Mouse (Mus musculus) MEL (cell line): ENCODE data around the gene Nfix. TPM values are rescaled to one million over a fixed set of nuclear protein-coding genes. Genes with fewer than 3 reads are reported as not detected.

Experiments
- DNase-seq: peaks from one replicate; pipeline ENCODE4 v3.0.0; 2011; ENCODE audit warnings: low read depth, low spot score
- H3K27ac ChIP-seq: 2 replicates; pipeline ENCODE4 v1.5.1; 2012; ENCODE audit warnings: low read depth, mild to moderate bottlenecking, control low read depth, low read length, moderate library complexity; ENCODE audit not compliant: control insufficient read depth
- H3K27me3 ChIP-seq, 2 experiments: fragments of 150-350 bp in 1 of 2; sonication (generic) in 1 of 2; 2 replicates each; pipeline ENCODE4 v1.6.1; 2012; ENCODE audit warnings: low read length in 2 of 2, mild to moderate bottlenecking in 2 of 2, improper control_type of control experiment in 1 of 2, moderate library complexity in 1 of 2; ENCODE audit not compliant: insufficient read depth in 2 of 2, control insufficient read depth in 1 of 2
- H3K36me3 ChIP-seq, 2 experiments: 2 replicates each; pipeline ENCODE4 v1.6.1; 2012 to 2014; ENCODE audit warnings: low read length in 2 of 2, improper control_type of control experiment in 1 of 2, inconsistent platforms in 1 of 2, mild to moderate bottlenecking in 1 of 2; ENCODE audit not compliant: insufficient read depth in 2 of 2, control insufficient read depth in 1 of 2
- H3K4me1 ChIP-seq, 2 experiments: fragments of 150-350 bp in 1 of 2; sonication (generic) in 1 of 2; 2 replicates each; pipeline ENCODE4 v1.6.1; 2012; ENCODE audit warnings: low read length in 2 of 2, improper control_type of control experiment in 1 of 2, mild to moderate bottlenecking in 1 of 2; ENCODE audit not compliant: insufficient read depth in 2 of 2, control insufficient read depth in 1 of 2
- H3K4me3 ChIP-seq, 2 experiments: fragments of 150-350 bp in 1 of 2; sonication (generic) in 1 of 2; 2 replicates each; pipeline ENCODE4 v1.5.1; 2012; ENCODE audit warnings: low read depth in 2 of 2, low read length in 2 of 2, mild to moderate bottlenecking in 2 of 2, moderate library complexity in 2 of 2, control low read depth in 1 of 2, improper control_type of control experiment in 1 of 2; ENCODE audit not compliant: control insufficient read depth in 1 of 2, insufficient read depth in 1 of 2
- H3K79me2 ChIP-seq: 2 replicates; pipeline ENCODE4 v1.6.1; 2012; ENCODE audit warnings: mild to moderate bottlenecking, low read length, moderate library complexity; ENCODE audit not compliant: control insufficient read depth, poor library complexity, insufficient read depth
- H3K9ac ChIP-seq: 2 replicates; pipeline ENCODE4 v1.6.1; 2012; ENCODE audit warnings: low read depth, mild to moderate bottlenecking, control low read depth, low read length, moderate library complexity; ENCODE audit not compliant: control insufficient read depth, poor library complexity, severe bottlenecking
- H3K9me3 ChIP-seq: fragments of 150-350 bp; sonication (generic); replicated peaks from 2 replicates; pipeline ENCODE4 v1.6.1; 2012; ENCODE audit warnings: mild to moderate bottlenecking, low read length, improper control_type of control experiment, moderate library complexity; ENCODE audit not compliant: insufficient read depth
- CHD1 ChIP-seq: IDR thresholded peaks from 2 replicates; pipeline ENCODE4 v1.6.1; 2012; ENCODE audit warnings: low read depth, mild to moderate bottlenecking, inconsistent platforms, low read length, improper control_type of control experiment
- CTCF ChIP-seq, 3 experiments: IDR thresholded peaks in 2 of 3; conservative IDR thresholded peaks in 1 of 3; 2 replicates each; pipeline ENCODE4 v1.5.1; 2011 to 2012; ENCODE audit warnings: low read length in 3 of 3, low read depth in 2 of 3, mild to moderate bottlenecking in 2 of 3, improper control_type of control experiment in 1 of 3, inconsistent platforms in 1 of 3, mixed read lengths in 1 of 3, moderate library complexity in 1 of 3; ENCODE audit not compliant: control insufficient read depth in 1 of 3, insufficient read depth in 1 of 3, poor library complexity in 1 of 3, severe bottlenecking in 1 of 3
- E2F4 ChIP-seq: IDR thresholded peaks from 2 replicates; pipeline ENCODE4 v1.6.1; 2011; ENCODE audit warnings: low read depth, low read length, improper control_type of control experiment, borderline replicate concordance
- ELF1 ChIP-seq: IDR thresholded peaks from 2 replicates; pipeline ENCODE4 v1.6.1; 2014; ENCODE audit warnings: low read depth, mild to moderate bottlenecking, inconsistent platforms, low read length, improper control_type of control experiment, moderate library complexity
- GATA1 ChIP-seq: IDR thresholded peaks from 2 replicates; pipeline ENCODE4 v1.6.1; 2011; ENCODE audit warnings: low read depth, low read length, improper control_type of control experiment
- HCFC1 ChIP-seq: IDR thresholded peaks from 2 replicates; pipeline ENCODE4 v1.6.1; 2012; ENCODE audit warnings: low read depth, mild to moderate bottlenecking, inconsistent platforms, low read length, improper control_type of control experiment, moderate library complexity
- JUND ChIP-seq: IDR thresholded peaks from 2 replicates; pipeline ENCODE4 v1.6.1; 2011; ENCODE audit warnings: low read depth, mild to moderate bottlenecking, improper control_type of control experiment, low read length
- MAFK ChIP-seq: IDR thresholded peaks from 2 replicates; pipeline ENCODE4 v1.6.1; 2011; ENCODE audit warnings: low read depth, mild to moderate bottlenecking, low read length, improper control_type of control experiment, borderline replicate concordance
- MAX ChIP-seq: IDR thresholded peaks from 2 replicates; pipeline ENCODE4 v1.6.1; 2011; ENCODE audit warnings: low read length, improper control_type of control experiment
- MAZ ChIP-seq: IDR thresholded peaks from 2 replicates; pipeline ENCODE4 v1.6.1; 2012; ENCODE audit warnings: low read depth, mild to moderate bottlenecking, inconsistent platforms, low read length, improper control_type of control experiment
- MYC ChIP-seq: IDR thresholded peaks from 2 replicates; pipeline ENCODE4 v1.6.1; 2011; ENCODE audit warnings: low read depth, mild to moderate bottlenecking, low read length, improper control_type of control experiment, moderate library complexity
- POLR2AphosphoS5 ChIP-seq: IDR thresholded peaks from 2 replicates; pipeline ENCODE4 v1.6.1; 2012; ENCODE audit warnings: low read depth, borderline replicate concordance, mild to moderate bottlenecking, inconsistent platforms, low read length, moderate library complexity, mixed read lengths
- RAD21 ChIP-seq: IDR thresholded peaks from 2 replicates; pipeline ENCODE4 v1.6.1; 2011; ENCODE audit warnings: mild to moderate bottlenecking, low read depth, low read length, improper control_type of control experiment
- SIN3A ChIP-seq: IDR thresholded peaks from 2 replicates; pipeline ENCODE4 v1.6.1; 2012; ENCODE audit warnings: low read length, improper control_type of control experiment, inconsistent platforms
- SMC3 ChIP-seq: IDR thresholded peaks from 2 replicates; pipeline ENCODE4 v1.6.1; 2011; ENCODE audit warnings: low read depth, low read length, improper control_type of control experiment
- TBP ChIP-seq: IDR thresholded peaks from 2 replicates; pipeline ENCODE4 v1.8.0; 2011; ENCODE audit warnings: low read depth, low read length, improper control_type of control experiment
- TCF12 ChIP-seq: IDR thresholded peaks from 2 replicates; pipeline ENCODE4 v1.6.1; 2014; ENCODE audit warnings: low read depth, mild to moderate bottlenecking, inconsistent platforms, low read length, improper control_type of control experiment, moderate library complexity
- UBTF ChIP-seq: IDR thresholded peaks from 2 replicates; pipeline ENCODE4 v1.6.1; 2012; ENCODE audit warnings: low read depth, mild to moderate bottlenecking, inconsistent platforms, low read length, improper control_type of control experiment, moderate library complexity, borderline replicate concordance; ENCODE audit not compliant: insufficient read depth
- USF2 ChIP-seq, 2 experiments: IDR thresholded peaks; 2 replicates each; pipeline ENCODE4 v1.6.1; 2011 to 2012; ENCODE audit warnings: improper control_type of control experiment in 2 of 2, low read length in 2 of 2, borderline replicate concordance in 1 of 2, inconsistent platforms in 1 of 2, low read depth in 1 of 2, mild to moderate bottlenecking in 1 of 2; ENCODE audit not compliant: insufficient read depth in 1 of 2
- ZMIZ1 ChIP-seq: IDR thresholded peaks from 2 replicates; pipeline ENCODE4 v1.6.1; 2012; ENCODE audit warnings: low read depth, mild to moderate bottlenecking, inconsistent platforms, low read length, improper control_type of control experiment, moderate library complexity
- ZNF384 ChIP-seq: IDR thresholded peaks from 2 replicates; pipeline ENCODE4 v1.6.1; 2012; ENCODE audit warnings: low read depth, mild to moderate bottlenecking, inconsistent platforms, low read length, improper control_type of control experiment
- polyA plus RNA-seq, 2 experiments: library from polyadenylated mRNA; stranded (reverse) in 1 of 2; unstranded in 1 of 2; fragments of >175 nt in 1 of 2; fragments of >200 nt in 1 of 2; gene quantifications; 2 replicates each; pipeline versions ENCODE4 v1.2.1 to v1.2.4; 2012; ENCODE audit warnings: low replicate concordance in 2 of 2, low read depth in 1 of 2; ENCODE audit not compliant: insufficient read length in 2 of 2, insufficient read depth in 1 of 2, missing spikeins in 1 of 2
- total RNA-seq: library from RNA; depleted of rRNA; stranded (reverse); fragments of 300-350 nt; gene quantifications from 2 replicates; pipeline ENCODE4 v1.2.3, GENCODE M21; 2012

Nfix gene
- total and polyA plus RNA-seq, 3 experiments: 14.4 to 29.1 TPM; not detected in 1

DNA sequence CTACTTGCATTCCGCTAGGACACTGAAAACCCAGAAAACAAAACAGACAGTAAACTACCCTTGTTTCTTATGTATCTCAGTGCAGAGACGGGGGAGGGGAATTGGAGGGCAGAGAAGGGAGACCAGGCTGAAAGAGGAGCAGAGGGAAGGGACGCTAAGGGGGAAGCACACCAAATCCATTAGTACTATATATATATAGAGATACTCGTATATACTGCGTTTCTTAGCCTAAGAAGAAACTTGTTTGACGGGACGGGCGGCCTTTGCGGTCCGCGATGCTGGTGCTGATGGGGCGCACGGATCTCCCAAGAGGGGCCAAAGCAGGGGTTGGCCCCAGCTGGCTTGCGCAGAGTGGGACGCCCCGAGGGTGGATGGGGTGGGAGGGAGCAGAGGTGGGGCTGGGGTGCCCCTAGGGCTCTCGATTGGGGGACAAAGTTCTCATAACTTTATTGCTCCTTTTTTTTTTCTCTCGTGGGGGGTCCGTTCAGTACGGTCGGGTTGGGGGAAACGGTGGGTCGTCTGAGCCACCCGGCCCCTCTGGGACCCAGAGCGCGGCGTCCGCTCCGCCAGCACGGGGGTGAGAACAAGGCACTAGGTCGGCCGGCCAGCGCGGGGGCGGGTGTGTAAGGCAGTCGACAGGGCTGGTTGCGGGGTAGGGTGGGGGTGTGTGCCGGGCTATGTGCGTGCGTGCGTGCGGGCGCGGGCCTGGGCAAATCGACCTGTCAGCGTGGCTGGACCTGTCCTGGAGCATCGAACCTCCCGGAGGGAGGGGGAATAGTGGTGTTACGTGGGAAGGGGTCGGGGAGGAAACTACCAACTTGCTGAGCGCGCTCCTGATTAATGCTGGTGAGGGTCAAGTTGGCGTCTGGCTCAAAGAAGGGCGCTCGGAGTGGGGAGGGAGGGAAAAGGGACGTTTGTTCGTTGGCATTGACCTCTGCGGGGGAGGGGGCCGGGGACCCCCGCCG, 95.0 kb downstream of the Nfix start (continued):
- TF ChIP-seq POLR2AphosphoS5: peak; percentile 96; the same call in 1 of the 2 replicates

DNA sequence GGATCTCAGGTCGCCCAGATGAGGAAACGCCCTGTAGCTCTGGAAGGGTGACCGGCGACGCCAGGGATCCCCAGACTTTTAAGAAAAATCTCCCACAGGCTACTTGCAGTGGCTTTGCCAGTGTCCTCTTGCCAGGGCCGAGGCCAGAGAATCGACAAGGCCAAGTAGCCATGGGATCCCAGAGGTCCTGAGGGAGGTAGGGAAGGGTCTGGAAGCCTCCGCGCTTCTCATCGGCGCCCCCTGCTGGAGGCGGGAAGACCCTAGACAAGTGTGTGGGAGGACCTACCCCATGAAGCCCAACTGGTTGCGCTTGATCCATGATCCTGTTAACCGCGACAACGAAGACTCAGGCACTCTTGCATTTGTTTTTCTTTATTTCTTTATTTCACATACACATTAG, 95.8 kb downstream of the Nfix start:
- peaks cover 0 to 20% of the 10 kb centered on the region in 2 experiments; a peak in 2 of 4 replicates for H3K36me3 ChIP-seq
- H3K27me3 ChIP-seq: no peaks in the 10 kb centered on the region
- DNase-seq: peak; percentile 91
- peak overlapping the region; percentile 98 for H3K9ac ChIP-seq
- TF ChIP-seq UBTF (0 out of 2 replicates have a peak, but pooled peaks have one; percentile 37), MYC (no peak), CTCF (IDR thresholded peaks at IDR 0.05 in 2 of 3, conservative IDR thresholded peaks at IDR 0.05 in 1 of 3; ENCODE audit: control insufficient read depth in 1 of 3, insufficient read depth in 1 of 3, low read depth in 2 of 3, low read length in 3 of 3, poor library complexity in 1 of 3, severe bottlenecking in 1 of 3) (peak; percentile 69 to 84 (median 72)), SIN3A (peak; percentile 34; the same call in 1 of the 2 replicates), MAZ (peak; percentile 18; the same call in 1 of the 2 replicates), JUND (no peak), SMC3 (peak; percentile 46; the same call in 1 of the 2 replicates), ZMIZ1 (no peak), USF2 (IDR thresholded peaks at IDR 0.05; ENCODE audit: borderline replicate concordance in 1 of 2, insufficient read depth in 1 of 2, low read depth in 1 of 2, low read length in 2 of 2) (no peak), ZNF384 (no peak)
- H3K79me2 ChIP-seq: peaks cover 32% of the 10 kb centered on the region
- peak overlapping the region; percentile 98 for H3K27ac ChIP-seq
- H3K9me3 ChIP-seq: no peaks in the 10 kb centered on the region
- H3K4me1 ChIP-seq: peaks cover 6 to 25% of the 10 kb centered on the region in 2 experiments
- H3K4me3 ChIP-seq: peak overlapping the region; percentile 36 to 98

DNA sequence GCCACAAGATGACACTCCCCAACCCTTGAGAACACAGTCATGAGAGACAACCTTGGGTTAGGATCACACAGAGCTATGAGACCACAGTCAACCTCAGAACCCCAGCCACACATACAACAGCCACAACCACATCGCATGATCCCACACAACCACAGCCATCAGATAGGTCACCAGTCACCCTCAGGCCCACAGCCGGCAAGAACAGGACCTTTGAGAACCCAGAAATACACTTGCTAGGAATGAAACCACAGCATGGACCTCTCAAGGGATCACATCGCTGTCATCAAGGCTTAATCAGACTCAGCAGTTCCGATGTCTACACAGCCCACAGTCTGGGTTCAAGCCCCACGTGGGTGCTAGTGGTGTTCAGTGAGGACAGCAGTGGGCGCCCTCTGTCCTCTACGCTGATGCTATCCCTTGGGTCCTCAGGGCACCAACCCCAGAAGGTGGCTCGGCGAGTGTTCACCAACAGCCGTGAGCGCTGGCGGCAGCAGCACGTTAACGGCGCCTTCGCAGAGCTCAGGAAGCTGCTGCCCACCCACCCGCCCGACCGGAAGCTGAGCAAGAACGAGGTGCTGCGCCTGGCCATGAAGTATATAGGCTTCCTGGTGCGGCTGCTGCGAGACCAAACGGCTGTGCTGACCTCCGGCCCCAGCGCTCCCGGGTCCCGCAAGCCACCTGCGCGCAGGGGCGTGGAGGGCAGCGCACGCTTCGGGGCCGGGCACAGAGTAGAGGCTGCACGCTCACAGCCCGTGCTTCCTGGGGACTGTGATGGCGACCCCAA, 96.5 kb downstream of the Nfix start:
- peak; percentile 84 for DNase-seq
- H3K9ac ChIP-seq: peak overlapping the region; percentile 98
- H3K4me1 ChIP-seq: peaks cover 6 to 25% of the 10 kb centered on the region in 2 experiments
- H3K36me3 ChIP-seq: peaks cover 0 to 16% of the 10 kb centered on the region in 2 experiments; a peak in 2 of 4 replicates
- peaks cover 32% of the 10 kb centered on the region for H3K79me2 ChIP-seq
- H3K27ac ChIP-seq: peak overlapping the region; percentile 98
- peak overlapping the region; percentile 83 to 98 for H3K4me3 ChIP-seq
- no peaks in the 10 kb centered on the region for H3K9me3 ChIP-seq
- H3K27me3 ChIP-seq: no peaks in the 10 kb centered on the region
- TF ChIP-seq HCFC1 (no peak), TCF12 (peak; percentile 42), CHD1 (peak; percentile 58), RAD21 (no peak), CTCF (IDR thresholded peaks at IDR 0.05 in 2 of 3, conservative IDR thresholded peaks at IDR 0.05 in 1 of 3; ENCODE audit: control insufficient read depth in 1 of 3, insufficient read depth in 1 of 3, low read depth in 2 of 3, low read length in 3 of 3, poor library complexity in 1 of 3, severe bottlenecking in 1 of 3) (peak; percentile 10 to 14 (median 11); a peak in 2 of 6 replicates), MAX (peak; percentile 52), SMC3 (peak; percentile 30; the same call in 1 of the 2 replicates), E2F4 (no peak), GATA1 (peak; percentile 78), MYC (0 out of 2 replicates have a peak, but pooled peaks have one; percentile 68), JUND (no peak), TBP (no peak; the same call in 1 of the 2 replicates), POLR2AphosphoS5 (no peak; the same call in 1 of the 2 replicates), ZNF384 (no peak), UBTF (no peak), ZMIZ1 (no peak; the same call in 1 of the 2 replicates), ELF1 (no peak), MAFK (no peak; the same call in 1 of the 2 replicates), USF2 (IDR thresholded peaks at IDR 0.05; ENCODE audit: borderline replicate concordance in 1 of 2, insufficient read depth in 1 of 2, low read depth in 1 of 2, low read length in 2 of 2) (no peak)
